Mouse (Mus musculus): ENCODE data around the gene H2-DMb1. TPM values are rescaled to one million over a fixed set of nuclear protein-coding genes. Genes with fewer than 3 reads are reported as not detected.

H2-DMb1 gene
- 1 to 10 TPM; 3.4 to 6.2 TPM for polyA plus RNA-seq (2017; shearing (Covaris generic))

DNA sequence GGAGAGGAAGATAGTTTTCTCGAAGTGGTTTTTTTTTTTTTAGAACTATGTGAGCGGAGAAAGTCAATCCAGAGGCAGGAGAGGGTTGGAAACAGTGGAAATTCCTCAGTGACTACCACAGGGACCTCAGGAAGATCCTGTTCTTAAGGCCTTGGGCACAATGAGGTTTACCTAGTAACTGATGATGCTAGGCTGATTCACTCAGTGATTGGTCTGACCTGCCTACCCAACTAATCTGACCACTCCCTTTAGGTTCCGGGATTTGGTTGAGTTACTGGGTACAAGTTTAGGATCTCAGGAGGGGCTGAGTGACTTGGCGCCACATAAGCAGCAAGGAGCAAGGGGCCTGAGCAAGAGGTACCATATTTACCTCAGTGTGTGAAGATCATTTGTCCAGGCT lies at the start of gene H2-DMb1:
Gene H2-DMb1, plus strand, starts transcription at position 150 of the 400 bp plus-strand sequence.
- ATAC-seq, result peak; percentile 68

DNA sequence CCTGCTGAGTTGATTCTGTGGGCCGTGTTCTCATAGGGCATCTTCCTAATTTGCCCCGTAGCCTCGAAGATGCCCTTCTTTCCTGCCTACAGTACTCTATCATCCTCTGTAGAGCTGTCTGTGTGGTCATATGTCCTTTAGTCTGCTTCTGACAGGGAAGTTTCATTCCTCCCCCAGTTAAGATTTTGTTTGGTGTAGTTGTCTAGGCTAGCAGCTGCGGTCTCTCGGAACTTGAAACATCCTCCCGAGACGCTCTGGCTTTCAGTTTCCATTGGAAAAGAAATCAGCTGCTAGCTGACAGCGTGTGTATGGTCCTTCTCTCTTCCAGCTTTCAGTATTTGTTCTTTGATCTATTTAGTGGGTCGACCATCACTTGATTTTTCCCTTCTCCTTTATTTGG lies 48.1 kb upstream of the H2-DMb1 start:
- ATAC-seq, result no peak

DNA sequence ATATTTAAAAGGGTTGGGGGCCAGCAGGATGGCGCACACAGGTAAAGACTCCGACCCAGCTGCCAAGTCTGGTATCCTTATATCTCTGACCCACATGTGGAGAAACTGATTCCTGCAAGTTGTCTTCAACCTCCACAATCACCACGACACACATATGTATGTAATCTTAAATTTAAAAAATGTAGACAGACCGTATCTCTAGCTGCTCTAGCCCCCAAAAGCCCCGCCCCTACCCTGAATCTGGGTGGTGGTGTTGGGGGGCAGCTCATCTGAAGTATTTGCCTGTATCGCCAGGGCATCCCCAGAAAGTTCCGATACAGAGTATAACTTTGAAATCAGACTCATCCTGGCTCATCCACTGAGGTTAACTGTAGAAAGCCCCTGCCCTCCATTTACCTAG lies 46.3 kb upstream of the H2-DMb1 start:
- no peak for ATAC-seq

DNA sequence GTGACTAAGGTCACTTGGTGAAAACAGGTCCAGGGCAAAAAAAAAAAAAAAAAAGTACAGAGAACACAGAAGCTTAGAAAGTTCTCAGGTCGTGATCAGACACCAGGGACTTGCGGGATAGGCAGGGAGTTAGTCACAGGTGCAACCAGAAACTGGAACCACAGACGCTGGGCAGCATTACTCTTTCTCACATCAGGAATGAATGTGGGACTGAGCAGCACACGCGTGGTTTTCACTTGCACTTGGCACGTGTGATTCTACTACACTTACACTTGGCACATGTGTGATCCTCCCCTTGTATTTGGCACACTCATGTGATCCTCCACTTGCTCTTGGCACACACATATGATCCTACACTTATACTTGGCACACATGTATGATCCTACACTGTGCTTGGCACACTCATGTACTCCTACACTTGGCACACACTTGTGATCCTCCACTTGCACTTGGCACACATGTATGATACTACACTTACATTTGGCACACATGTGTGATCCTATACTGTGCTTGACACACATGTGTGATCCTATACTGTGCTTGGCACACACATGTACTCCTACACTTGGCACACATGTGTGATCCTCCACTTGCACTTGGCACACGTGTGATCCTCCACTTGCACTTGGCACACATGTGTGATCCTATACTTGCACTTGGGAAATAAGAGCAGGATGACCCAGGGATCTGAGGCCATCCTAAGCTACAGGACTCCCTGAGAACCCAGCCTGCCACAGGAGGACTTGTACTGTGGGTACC lies 45.6 kb upstream of the H2-DMb1 start:
- no peak for ATAC-seq

DNA sequence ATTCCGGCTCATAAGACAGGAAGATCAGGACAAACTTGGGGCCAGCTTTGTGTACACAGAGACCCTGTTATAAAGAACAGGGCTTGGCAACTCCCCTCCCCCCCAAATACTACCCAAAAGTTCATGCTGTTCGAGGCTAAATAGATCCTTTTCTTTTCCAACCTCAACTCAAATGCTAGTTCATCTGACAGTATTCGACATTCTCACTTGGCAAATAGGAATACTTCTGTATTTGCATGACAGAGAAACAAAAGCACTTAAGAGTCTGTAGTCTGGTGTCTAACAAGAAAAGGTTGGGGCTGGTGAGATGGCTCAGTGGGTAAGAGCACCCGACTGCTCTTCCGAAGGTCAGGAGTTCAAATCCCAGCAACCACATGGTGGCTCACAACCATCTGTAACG lies 44.4 kb upstream of the H2-DMb1 start:
- no peak for ATAC-seq

DNA sequence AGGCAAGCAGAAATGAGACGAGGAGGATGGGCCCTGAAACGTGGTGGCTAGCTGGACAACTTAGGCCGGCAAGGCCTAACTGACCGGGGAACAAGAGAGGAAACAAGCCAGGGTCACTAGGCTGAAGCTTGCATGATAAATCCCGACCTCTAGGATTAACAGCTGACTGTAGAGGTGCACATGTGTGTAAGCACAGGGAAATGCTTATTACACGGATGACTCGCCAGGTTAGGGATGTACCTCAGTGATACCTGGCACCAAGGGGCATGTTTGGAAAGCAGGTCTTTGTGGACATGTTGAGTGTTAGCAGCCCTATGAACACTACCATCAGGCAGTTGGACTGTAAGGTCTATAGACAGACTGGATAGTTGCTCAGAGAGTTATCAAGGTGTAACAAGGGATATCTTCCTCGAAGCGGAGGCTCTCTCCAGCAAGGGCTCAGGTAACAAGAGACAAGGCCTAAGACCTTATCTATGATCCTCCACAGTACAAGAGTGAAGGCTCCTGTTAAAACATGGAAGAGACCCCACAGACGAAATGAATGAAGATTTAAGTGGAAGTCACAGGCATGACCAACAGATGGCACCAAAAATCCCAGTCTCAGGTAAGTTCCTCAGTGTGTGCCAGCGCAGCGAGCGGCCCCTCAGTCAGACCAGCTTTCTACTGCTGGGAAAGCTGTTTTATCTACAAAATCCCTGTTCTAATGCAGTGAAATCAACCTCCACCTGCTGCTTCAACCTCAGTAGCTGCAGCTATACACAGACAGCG lies 43.6 kb upstream of the H2-DMb1 start:
- peak; percentile 33 for ATAC-seq

DNA sequence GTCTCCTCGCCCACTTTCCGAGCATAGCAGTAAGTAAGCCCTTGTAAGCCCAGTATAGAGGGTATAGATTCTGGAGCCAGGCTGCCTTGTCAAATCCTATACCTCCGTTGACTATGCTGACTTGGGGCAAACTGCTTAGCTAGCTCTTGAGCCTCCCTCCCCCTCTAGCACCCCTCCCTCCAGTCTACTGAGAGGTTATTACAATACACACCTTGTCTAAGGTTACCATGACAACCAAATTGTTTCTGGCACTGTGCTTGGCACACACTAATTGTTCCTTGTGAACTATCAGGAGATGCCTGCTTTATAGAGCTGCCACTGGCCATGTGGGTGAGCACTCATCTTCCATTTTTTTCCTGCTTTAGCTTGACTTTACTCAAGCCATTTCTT lies 43.1 kb upstream of the H2-DMb1 start:
- no peak for ATAC-seq

DNA sequence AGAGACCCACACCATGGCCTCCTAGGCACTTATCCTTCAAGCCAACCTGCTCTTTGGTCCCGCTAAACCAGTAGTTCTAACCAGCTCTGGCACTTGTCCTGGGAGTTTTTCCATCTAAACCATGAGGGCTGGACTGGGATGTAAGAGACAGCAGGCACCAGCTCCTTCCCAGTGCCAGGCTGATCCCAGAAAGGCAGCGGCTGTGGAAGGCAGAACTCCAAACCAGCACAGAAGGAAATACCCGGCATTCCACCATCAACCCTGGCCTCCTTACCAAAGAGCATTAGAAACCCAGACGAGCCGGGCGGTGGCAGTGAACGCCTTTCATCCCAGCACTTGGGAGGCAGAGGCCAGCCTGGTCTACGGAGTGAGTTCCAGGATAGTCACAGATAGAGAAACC lies 42.6 kb upstream of the H2-DMb1 start:
- ATAC-seq, result no peak

DNA sequence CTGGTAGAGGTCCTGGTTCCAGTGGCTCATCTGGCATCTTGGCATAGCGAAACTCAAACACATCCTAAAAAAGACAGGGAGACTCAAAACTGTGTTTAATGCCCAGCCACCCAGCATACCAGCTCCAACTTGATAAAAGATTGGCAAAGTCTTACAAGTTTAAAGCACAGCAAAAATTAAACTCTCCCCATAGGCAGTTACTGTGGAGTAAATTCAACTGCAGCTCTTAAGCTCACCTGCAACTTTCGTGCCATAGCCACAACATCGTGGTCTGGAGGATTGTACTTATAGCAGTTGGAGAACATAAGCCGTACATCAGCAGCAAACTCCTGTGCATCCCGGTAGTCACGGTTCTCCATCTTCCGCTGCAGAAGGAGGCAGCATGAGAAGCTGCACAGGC lies 38.8 kb upstream of the H2-DMb1 start:
- ATAC-seq, result no peak

DNA sequence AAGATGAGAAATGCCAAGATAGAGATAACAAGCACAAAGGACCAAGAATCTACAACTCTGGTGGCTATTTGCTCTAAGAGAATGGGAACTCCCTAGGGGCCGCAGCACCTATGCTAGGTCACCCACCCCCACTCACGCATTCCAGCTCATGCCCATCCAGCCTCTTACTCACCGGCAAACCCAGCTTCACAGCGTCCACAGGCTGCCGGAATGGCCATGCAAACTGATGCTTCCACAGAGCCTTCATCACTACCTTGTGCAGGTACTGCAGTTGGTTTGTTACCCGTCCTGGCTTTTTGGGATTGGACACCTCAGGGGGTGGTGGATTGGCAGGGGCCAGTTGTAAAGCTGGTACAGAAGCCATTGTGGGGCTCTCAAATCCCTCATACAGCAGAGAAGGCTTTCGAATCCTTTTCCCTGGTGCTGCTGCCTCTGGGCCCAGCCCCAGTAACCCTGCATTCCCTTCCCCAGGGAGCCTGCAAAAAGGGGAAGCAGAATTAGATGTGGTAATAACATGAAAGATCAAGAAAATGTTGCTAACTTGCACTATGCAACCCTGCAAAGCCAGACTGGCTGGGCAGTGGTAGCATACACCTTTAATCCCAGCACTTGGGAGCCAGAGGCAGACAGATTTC lies 36.0 kb upstream of the H2-DMb1 start:
- no peak for ATAC-seq

DNA sequence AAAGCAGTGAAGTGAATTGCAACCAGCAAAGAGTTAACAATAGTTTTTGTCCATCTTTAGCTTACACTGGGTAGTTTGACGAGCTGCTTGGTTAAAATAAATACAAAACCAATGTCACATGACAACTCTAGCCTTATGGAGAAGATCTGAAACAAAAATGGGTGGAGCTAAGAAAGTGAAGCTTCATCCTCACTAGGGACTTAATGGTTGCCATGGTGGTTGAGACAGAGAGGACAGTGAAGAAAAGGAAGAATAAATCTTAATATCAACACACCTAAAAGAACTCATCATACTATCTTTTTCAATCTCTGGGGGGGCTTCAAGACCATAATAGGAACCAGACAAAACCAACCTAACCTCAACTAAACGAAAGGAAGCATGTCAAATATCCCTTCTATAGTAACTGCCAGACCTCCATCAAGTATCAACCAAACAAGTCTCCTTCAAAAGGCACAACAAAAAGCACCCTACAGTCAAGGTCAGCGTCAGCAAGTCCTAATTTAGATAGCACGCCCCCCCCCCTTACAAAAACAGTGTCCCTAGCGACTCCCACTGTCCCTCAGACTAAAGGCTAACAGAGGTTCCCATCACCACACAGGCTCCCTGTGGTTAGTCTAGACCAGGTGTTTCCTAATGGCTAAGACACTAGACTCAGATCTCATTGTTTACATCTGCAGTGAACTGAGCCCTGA lies 35.3 kb upstream of the H2-DMb1 start:
- no peak for ATAC-seq

DNA sequence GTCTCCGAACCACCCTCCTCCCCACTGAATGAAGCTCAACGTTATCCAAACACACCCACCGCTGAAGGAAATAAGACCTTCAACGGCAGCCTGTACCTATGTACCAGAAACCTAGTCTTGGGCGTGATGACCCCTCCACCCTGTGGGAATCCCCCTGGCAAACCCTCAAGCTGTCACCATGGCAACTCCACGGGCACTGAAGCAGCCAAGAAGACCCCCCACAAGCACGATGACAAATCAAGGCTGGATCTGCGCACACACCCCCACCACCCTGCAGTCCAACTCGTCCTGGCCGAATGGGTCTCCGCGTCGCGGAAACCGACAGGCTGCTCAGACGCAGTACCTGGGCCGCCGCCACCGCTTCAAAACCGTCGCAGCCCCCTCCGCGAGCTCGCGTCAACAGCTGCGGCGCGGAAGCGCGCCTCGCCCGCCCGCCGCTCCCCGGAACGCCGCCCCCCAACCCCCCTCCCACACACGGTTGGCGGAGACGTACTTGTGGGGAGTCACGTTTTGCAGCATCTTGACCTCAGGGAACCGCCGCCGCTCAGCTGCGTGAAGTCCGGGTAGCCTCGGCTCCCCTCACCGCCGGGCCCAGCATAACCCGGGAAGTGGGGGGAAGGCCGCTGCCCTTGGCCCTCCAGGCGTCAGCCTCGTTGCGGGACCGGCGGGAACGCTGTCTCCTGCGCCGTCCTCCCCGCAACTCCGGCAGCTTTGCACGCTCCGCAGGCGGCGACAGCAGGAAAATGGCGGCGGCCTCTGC lies 34.6 kb upstream of the H2-DMb1 start:
- no peak for ATAC-seq

DNA sequence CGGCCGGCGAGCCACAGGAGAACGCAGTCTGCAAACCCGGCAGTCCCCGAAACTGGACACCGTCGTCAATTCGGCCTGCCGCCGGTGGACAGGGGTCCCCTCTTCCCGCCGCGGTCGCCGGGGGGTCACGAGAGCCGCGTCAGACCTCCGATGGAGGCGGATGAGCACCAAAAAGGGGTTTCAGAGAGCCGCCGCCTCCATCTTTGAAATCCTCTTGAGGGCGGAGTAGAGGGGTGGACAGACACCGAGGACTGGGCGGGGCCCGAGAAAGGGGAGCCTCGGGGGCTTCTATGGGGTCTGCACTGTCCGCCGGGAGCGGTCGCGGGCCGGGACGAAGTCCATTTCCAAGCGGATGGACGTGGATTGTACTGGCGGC lies 34.0 kb upstream of the H2-DMb1 start:
- ATAC-seq, result peak; percentile 16

DNA sequence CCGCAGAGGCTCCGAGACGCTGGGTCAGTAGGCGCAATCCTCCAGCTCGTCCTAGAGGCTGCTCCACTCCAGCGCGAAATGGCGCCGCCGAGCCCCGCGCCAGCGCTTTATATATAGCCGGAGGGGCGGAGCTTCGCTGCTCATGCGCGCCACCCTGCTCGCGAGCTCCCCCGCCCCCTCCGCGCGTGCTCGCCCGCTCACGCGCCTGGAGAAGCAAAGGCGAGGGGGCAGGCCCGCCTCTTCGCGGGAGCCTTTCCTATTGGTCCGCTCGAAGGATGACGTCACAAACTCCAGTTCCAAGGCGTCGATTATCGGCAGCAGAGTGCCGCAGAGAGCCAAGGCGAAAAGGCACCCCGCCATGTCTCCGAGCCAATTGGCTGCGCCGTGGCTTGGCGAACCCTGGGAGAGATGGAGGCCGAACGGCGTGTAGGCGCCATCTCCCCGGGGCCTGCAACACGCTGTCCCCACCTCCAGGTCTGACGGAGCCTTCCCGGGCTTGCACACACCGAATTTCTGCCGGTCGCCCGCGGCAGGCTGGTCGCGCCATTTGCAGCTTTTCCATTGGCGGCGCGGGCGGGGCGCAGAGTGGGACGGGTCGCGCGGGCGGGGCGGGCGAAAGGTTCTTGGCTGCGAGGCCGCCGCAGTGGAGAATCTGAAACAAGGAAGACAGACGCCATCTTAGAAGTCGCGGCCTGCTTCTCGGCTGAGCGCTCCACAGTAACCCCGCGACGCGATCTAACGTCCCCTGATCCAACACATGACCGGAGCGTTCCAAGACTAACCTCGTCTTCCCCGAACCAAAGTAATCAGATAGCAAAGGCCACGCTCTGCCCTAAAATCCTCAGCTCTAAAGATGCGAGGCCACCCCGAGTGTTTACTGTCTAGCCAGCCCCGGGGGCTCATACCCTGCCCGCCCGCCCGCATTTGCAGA lies 33.4 kb upstream of the H2-DMb1 start, which contains the start of gene H2-DMa:
Gene H2-DMa, plus strand, starts transcription at position 293 of the 931 bp plus-strand sequence.
- ATAC-seq, result peak; percentile 81

DNA sequence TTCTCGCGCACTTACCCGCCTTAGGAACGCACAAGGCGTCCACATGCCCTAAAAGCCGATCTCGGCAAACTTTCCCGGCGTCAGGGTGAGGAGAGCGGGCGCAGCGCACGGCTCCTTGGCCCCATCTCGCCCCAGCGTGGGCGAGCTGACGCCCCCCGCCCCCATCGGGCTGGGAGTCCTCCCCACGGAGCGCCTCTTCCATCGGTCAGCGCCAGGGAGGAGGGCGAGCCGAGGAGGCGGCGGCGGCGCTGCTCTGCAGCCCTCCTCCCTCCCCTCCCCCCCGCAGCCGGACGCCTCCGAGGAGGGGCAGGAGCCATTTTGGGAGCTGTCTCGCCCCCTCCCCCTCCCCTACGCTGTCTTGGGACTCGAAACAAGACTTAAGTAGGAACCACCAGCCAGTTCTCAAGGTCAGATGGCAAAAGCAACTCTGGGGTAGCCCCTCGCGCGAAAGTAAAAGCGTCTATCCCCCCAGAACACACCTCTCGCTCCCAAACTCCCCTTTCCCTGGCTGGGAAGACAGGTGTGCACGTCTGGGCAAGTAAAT lies 32.6 kb upstream of the H2-DMb1 start:
- ATAC-seq, result no peak

DNA sequence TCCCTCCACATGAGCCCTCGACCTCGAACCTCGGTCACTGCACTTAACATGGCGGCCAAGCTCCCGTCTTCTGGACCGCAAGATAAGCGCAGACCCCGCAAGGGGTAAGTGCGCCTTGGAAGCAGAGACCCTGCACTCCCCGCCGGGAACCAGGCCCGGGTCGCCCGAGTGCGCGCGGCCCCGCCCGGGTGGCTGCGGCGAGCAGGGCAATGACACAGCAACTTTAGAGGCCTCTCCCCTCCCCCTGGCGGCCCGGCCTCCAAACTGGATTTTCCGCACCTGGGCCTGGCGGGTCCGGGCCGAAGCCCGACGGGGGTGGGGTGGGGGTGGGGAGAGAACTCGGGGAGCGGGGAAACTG lies 32.1 kb upstream of the H2-DMb1 start:
- no peak for ATAC-seq

DNA sequence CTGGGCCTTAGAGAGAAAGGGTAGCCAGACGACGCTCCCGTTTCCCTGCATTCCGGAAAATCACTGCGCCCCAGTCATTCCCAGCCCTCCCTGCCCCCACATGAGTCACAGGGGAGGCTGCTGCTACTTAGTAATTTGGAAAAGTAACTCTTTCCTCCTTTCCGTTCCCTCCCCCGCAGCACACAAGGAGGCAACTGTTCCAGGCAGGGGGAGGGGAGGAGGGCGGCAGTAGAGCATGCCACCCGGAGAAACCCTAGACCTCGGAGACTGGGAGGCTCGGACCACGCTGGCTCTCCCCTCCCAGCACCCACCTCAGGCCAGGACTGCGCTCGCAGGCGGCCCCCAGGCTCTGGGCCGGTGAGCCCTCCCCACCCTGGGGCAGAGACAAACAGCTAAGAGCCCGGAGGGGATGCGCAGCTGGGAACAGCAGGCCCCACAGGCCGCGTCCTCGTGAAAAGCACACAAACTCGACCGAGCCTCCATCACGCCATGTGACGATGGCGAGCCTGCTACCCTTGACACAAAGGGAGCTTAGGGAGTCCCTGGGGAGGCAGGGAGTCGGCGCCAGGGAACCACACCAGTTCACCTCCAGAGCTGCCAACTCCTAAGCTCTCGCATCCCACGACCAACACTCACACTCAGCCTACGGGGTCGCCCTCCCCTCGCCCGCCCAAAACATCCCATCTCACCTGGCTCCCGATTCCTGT lies 31.5 kb upstream of the H2-DMb1 start:
- no peak for ATAC-seq

DNA sequence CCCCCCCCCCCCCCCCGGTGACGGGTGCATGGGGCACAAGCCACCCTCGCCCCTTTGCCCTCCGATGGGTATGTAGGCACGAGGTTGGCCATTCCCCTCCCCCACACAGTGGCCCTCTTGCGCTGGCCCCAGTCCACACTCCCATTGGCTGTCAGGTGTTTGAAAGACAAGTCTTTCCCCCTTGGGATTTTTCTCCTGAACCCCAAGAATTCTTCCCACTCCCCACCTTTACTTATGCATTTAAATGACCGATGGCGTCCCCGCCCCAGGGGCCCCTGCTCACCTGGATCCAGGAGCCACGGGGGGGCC lies 31.0 kb upstream of the H2-DMb1 start:
- no peak for ATAC-seq

DNA sequence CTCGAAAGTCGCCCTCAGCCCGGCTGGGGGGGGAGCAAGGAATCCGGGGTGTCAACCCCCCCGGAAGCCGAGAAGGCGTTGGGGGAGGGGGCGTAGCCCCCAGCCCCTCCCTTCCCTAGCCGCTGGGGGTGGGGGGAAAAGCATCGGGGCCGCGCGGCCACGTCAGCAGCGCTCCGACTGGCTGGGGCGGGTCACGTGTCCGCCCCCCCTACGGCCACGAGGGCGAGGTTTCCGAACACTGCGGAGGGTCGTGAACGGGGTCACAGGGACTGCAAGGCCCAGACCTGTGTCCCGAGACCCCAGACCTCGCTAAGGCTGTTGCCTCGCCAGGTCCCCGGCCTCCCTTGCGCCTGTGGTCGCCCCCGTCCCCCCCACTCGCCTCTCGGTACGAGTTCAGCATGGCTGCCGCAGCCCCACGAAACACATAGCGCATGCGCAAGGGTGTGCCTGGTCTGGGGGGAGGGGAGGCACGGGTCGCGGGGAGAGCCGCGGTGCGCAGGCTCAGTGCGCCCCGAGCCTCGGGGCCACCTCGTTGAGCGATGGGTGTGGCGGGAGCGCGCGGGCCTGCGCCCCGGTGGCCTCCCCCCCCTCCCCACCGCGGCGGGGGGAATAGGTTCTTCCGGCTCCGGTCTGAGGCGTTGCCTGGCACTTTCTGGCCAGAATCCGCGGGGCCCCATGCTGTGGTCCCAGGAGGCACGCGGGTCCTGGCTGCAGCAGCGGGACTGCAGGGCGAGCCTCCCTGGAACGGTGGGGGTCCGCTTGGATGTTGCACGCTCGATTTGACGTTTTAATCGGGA lies 30.5 kb upstream of the H2-DMb1 start, which contains the start of gene Brd2:
Gene Brd2, minus strand, starts transcription at position 447 of the 797 bp plus-strand sequence.
- peak; percentile 30 for ATAC-seq
